Mouse (Mus musculus) spleen, adult 2 months (tissue): ENCODE results near the gene Nfya. TPM values are rescaled to one million over a fixed set of nuclear protein-coding genes. Genes with fewer than 3 reads are reported as not detected.

Source experiments
- DNase-seq, 2 experiments: peaks; one replicate each; pipeline versions ENCODE4 v3.0.0 to v3.0.0-alpha.2; 2012 to 2021; ENCODE audit warnings: low spot score in 2 of 2, low read depth in 1 of 2
- H3K27ac ChIP-seq: fragments of 200-500 bp; 2 replicates; pipeline ENCODE4 v1.5.1; 2012; ENCODE audit warnings: low read length, inconsistent platforms; ENCODE audit not compliant: insufficient read depth
- H3K27me3 ChIP-seq: fragments of 200-500 bp; 2 replicates; pipeline ENCODE4 v1.6.1; 2012; ENCODE audit warnings: mild to moderate bottlenecking, moderate library complexity, low read length, inconsistent platforms; ENCODE audit not compliant: control insufficient read depth, insufficient read depth
- H3K36me3 ChIP-seq: fragments of 200-500 bp; 2 replicates; pipeline ENCODE4 v1.6.1; 2012; ENCODE audit warnings: mild to moderate bottlenecking, low read length, inconsistent platforms; ENCODE audit not compliant: control insufficient read depth, insufficient read depth
- H3K4me1 ChIP-seq: fragments of 200-500 bp; 2 replicates; pipeline ENCODE4 v1.6.1; 2011; ENCODE audit warnings: inconsistent platforms; ENCODE audit not compliant: control insufficient read depth, insufficient read depth, insufficient read length
- H3K4me3 ChIP-seq: fragments of 200-500 bp; 2 replicates; pipeline ENCODE4 v1.5.1; 2011; ENCODE audit warnings: mild to moderate bottlenecking, inconsistent platforms; ENCODE audit not compliant: insufficient read depth, insufficient read length; ENCODE audit errors: extremely low read depth
- CTCF ChIP-seq: fragments of 200-500 bp; IDR thresholded peaks from 2 replicates; pipeline ENCODE4 v1.5.1; 2011; ENCODE audit warnings: mild to moderate bottlenecking, inconsistent platforms; ENCODE audit not compliant: insufficient read depth, insufficient read length, insufficient replicate concordance; ENCODE audit errors: extremely low read depth
- POLR2A ChIP-seq: fragments of 200-500 bp; IDR thresholded peaks from 2 replicates; pipeline ENCODE4 v1.6.1; 2011; ENCODE audit warnings: low read depth, low read length, inconsistent platforms
- WGBS: fragments of 180-500 bp; shearing (Covaris S2); methylation state at CpG from one replicate; pipeline ENCODE4 v1.1.7; 2018; 5-methylcytosine and 5-hydroxymethylcytosine counted together
- polyA plus RNA-seq: library from polyadenylated mRNA; depleted of rRNA; stranded (reverse); fragments of >200 nt; gene quantifications from 2 replicates; pipeline ENCODE4 v1.2.3, GENCODE M21; 2012

Nfya gene
- polyA plus RNA-seq, 1 experiment: 80.3 TPM

DNA sequence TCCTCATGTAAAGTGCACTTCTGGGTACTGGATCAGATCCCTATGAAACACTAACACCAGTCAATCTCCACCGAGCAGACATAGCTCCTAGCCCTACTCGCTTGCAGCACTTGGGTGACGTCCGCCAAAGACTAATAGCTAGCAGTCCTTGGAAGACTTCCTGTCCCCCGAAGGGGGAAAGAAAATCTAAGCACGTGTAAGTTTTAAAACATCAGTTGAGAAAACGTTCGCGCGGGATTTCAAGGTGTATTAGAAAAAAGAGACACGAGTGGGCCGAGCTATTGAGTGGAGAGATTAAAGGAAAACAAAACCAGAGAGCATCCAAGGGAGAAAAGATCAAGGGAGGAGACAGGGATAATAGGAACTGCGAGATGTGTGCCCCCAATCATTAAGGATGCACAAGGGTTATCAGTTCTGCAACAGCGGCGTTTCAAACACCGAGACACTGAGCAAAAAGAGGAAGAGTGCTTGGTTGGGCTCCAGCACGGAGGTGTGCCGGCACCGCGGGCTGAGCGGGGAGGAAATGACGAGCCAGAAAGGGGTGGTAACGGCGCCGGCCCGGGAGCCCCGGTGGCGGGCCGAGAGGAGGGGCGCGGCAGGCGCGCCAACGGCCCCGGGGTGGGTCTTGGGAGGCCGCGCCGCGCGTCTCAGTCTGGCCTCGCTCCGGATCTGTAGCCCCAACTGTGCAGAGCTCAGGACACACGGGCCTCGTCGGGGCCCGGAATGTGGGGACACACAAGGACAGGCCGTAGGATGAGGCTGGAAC lies 997 bp downstream of the Nfya start:
- Histone ChIP-seq H3K4me3 (peak overlapping the region; percentile 78), H3K27ac (peak overlapping the region; percentile 99), H3K27me3 (no peaks in the 10 kb centered on the region), H3K36me3 (peaks cover 6% of the 10 kb centered on the region; the same call in 1 of the 2 replicates), H3K4me1 (peaks cover 9% of the 10 kb centered on the region)
- DNase-seq: peak; percentile 75 to 87
- TF ChIP-seq CTCF (no peak), POLR2A (peak; percentile 60)
- under 1% methylated on average over 47 of the region's 47 CpGs for WGBS

DNA sequence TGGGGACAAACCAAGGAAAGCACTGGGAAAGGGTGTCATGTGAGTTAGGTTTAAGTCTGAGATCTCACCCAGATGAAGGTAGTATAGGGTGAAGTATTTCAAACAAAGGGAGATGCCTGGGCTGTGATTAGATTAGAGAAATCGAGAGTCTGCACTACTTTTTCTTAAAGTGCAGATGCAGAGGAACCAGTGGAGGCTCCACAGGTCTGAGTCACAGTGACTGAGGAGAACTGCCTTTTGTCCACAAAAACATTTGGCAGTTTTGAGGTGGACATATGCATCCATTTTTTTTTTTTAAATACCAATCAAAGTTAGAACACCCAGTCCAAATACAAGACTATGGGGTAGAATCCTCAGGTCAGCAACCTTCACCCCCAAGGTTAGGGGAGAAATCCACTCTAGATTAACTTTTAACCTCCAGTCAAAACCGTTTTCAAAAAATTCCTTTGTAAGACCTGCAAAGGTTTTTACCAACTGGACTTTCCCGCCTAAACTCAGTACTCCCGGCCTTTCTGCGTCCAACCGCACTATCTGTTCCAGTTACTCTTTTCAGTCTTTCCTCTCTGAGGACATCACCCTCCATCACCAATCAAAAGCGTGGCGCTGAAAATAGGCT lies 1.7 kb downstream of the Nfya start:
- Histone ChIP-seq H3K36me3 (peaks cover 4% of the 10 kb centered on the region; the same call in 1 of the 2 replicates), H3K4me3 (peak overlapping the region; percentile 78; the same call in 1 of the 2 replicates), H3K27me3 (no peaks in the 10 kb centered on the region), H3K4me1 (peaks cover 9% of the 10 kb centered on the region), H3K27ac (peak overlapping the region; percentile 99)
- 7% methylated on average over 8 of the region's 8 CpGs for WGBS
- DNase-seq: no peak
- TF ChIP-seq POLR2A (no peak), CTCF (no peak)

DNA sequence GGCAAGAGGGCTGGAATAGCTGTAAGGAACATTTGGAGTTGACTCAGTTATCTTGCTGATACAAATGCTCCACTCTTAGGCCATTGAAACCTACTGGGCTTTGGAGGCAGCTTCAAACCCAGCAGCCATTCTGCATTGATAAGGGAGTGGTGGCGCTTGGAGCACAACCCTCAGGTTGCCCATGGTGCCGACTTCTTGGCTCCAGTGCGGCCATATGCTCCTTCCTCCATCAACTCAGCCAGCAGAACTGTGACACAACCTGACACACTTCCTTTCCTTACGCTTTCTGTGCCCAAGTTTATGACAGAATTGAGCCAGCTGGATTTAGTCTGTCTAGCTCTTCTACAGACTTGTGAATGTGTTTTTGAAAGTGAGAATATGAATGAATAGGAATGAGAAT lies 2.6 kb downstream of the Nfya start:
- DNase-seq: no peak
- Histone ChIP-seq H3K36me3 (no peaks in the 10 kb centered on the region), H3K4me1 (peaks cover 9% of the 10 kb centered on the region), H3K4me3 (no peak overlapping the region), H3K27me3 (no peaks in the 10 kb centered on the region), H3K27ac (no peak overlapping the region)
- 58% methylated on average over 4 of the region's 4 CpGs for WGBS
- TF ChIP-seq POLR2A: no peak
- no peak for TF ChIP-seq CTCF

DNA sequence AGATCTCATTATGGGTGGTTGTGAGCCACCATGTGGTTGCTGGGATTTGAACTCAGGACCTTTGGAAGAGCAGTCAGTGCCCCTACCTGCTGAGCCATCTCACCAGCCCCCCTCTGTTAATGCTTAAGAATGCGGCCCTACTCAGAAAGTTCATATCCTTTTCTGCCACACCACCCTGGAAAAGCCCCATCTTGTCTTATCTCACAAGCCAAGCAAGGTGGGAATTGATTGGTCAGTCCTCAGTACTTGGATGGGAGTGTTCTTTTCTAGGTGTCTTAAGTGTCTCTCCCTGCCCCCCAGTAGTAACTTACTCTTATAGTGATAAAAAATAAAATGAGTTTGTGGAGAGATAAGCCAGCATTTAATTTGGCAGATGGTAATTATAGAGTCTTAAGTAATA lies 5.0 kb downstream of the Nfya start:
- DNase-seq: no peak
- TF ChIP-seq CTCF (no peak), POLR2A (no peak)
- peaks cover 3% of the 10 kb centered on the region; the same call in 1 of the 2 replicates for H3K36me3 ChIP-seq

DNA sequence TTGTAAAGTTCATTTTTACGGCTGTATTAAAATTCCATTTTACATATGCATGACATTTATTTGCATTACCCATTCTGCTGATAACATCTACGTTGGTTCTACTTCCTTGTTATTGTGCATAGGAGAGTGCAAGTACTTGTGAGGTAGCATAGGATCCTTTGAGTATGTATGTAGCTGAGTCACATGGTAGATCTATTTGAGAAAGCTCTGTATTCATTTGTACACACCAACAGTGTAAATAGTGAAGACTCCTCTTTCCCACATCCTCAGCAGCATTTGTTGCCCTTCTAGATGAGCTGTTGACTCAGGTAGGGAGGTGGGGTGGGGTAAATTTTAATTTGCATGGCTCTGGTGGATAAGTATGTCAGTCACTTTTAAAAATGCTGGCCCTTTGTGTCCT lies 5.9 kb downstream of the Nfya start:
- DNase-seq: no peak
- no peaks in the 10 kb centered on the region for H3K27me3 ChIP-seq
- 61% methylated on average over 2 of the region's 2 CpGs for WGBS
- peaks cover 10% of the 10 kb centered on the region for H3K36me3 ChIP-seq
- no peak overlapping the region for H3K27ac ChIP-seq
- H3K4me3 ChIP-seq: no peak overlapping the region
- TF ChIP-seq CTCF (no peak), POLR2A (no peak)
- peaks cover 9% of the 10 kb centered on the region for H3K4me1 ChIP-seq

More for the DNA sequence above, 5.0 kb downstream of the Nfya start:
- H3K4me3 ChIP-seq: no peak overlapping the region
- no peaks in the 10 kb centered on the region for H3K27me3 ChIP-seq
- 82% methylated on average over 1 of the region's 1 CpGs for WGBS
- H3K4me1 ChIP-seq: peaks cover 9% of the 10 kb centered on the region
- H3K27ac ChIP-seq: no peak overlapping the region

DNA sequence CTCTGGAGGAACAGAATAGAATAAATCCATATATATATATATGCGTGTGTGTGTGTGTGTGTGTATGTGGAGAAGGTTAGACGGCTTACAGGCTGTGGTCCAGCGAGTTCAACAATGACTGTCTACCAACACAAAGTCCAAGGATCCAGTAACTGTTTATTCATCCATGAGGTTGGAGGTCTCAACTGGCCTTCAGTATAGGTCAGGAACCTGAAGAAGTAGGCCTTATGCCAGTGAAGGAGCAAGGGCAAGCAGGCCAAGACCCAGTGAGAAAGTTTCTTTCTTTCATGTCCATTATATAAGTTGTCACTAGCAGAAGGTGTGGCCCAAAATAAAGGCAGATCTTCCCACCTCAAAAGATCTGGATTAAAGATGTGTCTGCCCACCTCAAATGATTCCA lies 7.0 kb downstream of the Nfya start:
- DNase-seq: no peak
- no peak overlapping the region for H3K27ac ChIP-seq
- H3K4me3 ChIP-seq: no peak overlapping the region
- no peaks in the 10 kb centered on the region for H3K27me3 ChIP-seq
- WGBS: 96% methylated on average over 3 of the region's 3 CpGs
- peaks cover 17% of the 10 kb centered on the region for H3K36me3 ChIP-seq
- H3K4me1 ChIP-seq: peaks cover 9% of the 10 kb centered on the region
- TF ChIP-seq POLR2A (no peak), CTCF (no peak)

DNA sequence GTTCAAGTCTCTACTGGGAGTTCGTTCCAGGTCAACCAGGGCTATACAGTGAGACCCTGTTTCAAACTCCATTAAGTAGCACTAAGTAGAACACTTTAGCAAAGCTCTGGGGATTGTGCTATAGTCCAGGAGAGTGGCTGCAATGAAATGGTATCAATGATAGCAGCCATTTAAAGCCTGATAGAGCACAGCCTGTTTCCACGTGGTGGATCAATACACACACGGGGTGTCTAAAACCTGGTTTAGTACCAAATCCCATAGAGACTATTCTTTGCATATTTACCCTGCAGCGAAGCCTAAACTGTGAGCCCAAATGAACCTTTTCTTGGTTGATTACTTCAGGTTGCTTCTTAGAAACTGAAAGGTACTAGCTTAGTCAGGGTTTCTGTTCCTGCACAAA lies 8.0 kb downstream of the Nfya start:
- TF ChIP-seq POLR2A (no peak), CTCF (no peak)
- DNase-seq: no peak
- no peak overlapping the region for H3K4me3 ChIP-seq
- H3K27me3 ChIP-seq: no peaks in the 10 kb centered on the region
- H3K4me1 ChIP-seq: peaks cover 3% of the 10 kb centered on the region
- H3K36me3 ChIP-seq: peaks cover 19% of the 10 kb centered on the region
- WGBS: 56% methylated on average over 4 of the region's 4 CpGs
- H3K27ac ChIP-seq: no peak overlapping the region
